Mouse (Mus musculus) lung, postnatal 0 days (tissue): Measurements from ENCODE around the gene Ptgr1. TPM values are rescaled to one million over a fixed set of nuclear protein-coding genes. Genes with fewer than 3 reads are reported as not detected.

Source experiments
- ATAC-seq: fragments of 200-750 bp; cut with Nextera tagmentation; 2 replicates; pipeline ENCODE4 v1.8.0; 2017; ENCODE audit warnings: moderate library complexity
- DNase-seq: peaks from one replicate; pipeline ENCODE4 v3.0.0-alpha.2; 2016; ENCODE audit warnings: low spot score
- H3K27ac ChIP-seq: fragments of 300-500 bp; sonication (generic); 2 replicates; pipeline ENCODE4 v1.5.1; 2014; ENCODE audit warnings: antibody characterized with exemption, mild to moderate bottlenecking, low read length, mixed read lengths
- H3K27me3 ChIP-seq: fragments of 300-500 bp; sonication (generic); replicated peaks from 2 replicates; pipeline ENCODE4 v1.6.1; 2014; ENCODE audit warnings: low read length, mixed read lengths; ENCODE audit not compliant: insufficient read depth
- H3K36me3 ChIP-seq: fragments of 300-500 bp; sonication (generic); 2 replicates; pipeline ENCODE4 v1.6.1; 2014; ENCODE audit warnings: low read length, mixed read lengths; ENCODE audit not compliant: insufficient read depth
- H3K4me1 ChIP-seq: fragments of 300-500 bp; sonication (generic); 2 replicates; pipeline ENCODE4 v1.6.1; 2014; ENCODE audit warnings: antibody characterized with exemption, low read depth, low read length, mixed read lengths; ENCODE audit not compliant: insufficient read depth
- H3K4me2 ChIP-seq: fragments of 300-500 bp; sonication (generic); replicated peaks from 2 replicates; pipeline ENCODE4 v1.6.1; 2014; ENCODE audit warnings: low read depth, mild to moderate bottlenecking, low read length, moderate library complexity, mixed read lengths
- H3K4me3 ChIP-seq: fragments of 300-500 bp; sonication (generic); 2 replicates; pipeline ENCODE4 v1.5.1; 2014; ENCODE audit warnings: low read depth, low read length
- H3K9ac ChIP-seq: fragments of 300-500 bp; sonication (generic); replicated peaks from 2 replicates; pipeline ENCODE4 v1.6.1; 2014; ENCODE audit warnings: low read depth, mild to moderate bottlenecking
- H3K9me3 ChIP-seq: fragments of 300-500 bp; sonication (generic); 2 replicates; pipeline ENCODE4 v1.6.1; 2016; ENCODE audit warnings: low read length, mixed read lengths
- CTCF ChIP-seq: IDR thresholded peaks from 2 replicates; pipeline ENCODE4 v1.5.1; 2016; ENCODE audit warnings: antibody characterized with exemption, mild to moderate bottlenecking
- EP300 ChIP-seq: IDR thresholded peaks from 2 replicates; pipeline ENCODE4 v1.6.1; 2016; ENCODE audit warnings: antibody characterized with exemption, mild to moderate bottlenecking, control low read depth
- whole genome bisulfite sequencing: fragments of 180-500 bp; shearing (Covaris S2); extraction: QIAGEN DNeasy Blood & Tissue Kit; methylation state at CpG from one replicate; pipeline ENCODE4 v1.1.7; 2014; 5-methylcytosine and 5-hydroxymethylcytosine counted together
- polyA plus RNA-seq: library from polyadenylated mRNA; unstranded; fragments of >200 nt; fragmentation: Nextera tagmentation; extraction: Ambion mirVana; gene quantifications from 2 replicates; pipeline ENCODE4 v1.2.1, GENCODE M21; 2015

Gene Ptgr1
- polyA plus RNA-seq, 1 experiment from 2014 or later: 23.5 TPM

- no peaks in the 10 kb centered on the region for H3K9me3 ChIP-seq
- no peak overlapping the region for H3K27ac ChIP-seq
- H3K4me1 ChIP-seq: peaks cover 4% of the 10 kb centered on the region; the same call in 1 of the 2 replicates
- peaks cover 11% of the 10 kb centered on the region; the same call in 1 of the 2 replicates for H3K36me3 ChIP-seq
- no peak for DNase-seq
- 89% methylated on average over 3 of the region's 3 CpGs for WGBS
- TF ChIP-seq CTCF: no peak
- TF ChIP-seq EP300: no peak
- H3K27me3 ChIP-seq: no peaks in the 10 kb centered on the region
- no peak overlapping the region for H3K4me3 ChIP-seq
- no peak overlapping the region for H3K4me2 ChIP-seq
- ATAC-seq: no peak
- no peak overlapping the region for H3K9ac ChIP-seq
Observed at GRCm38 (mm10) chr4:59015181-59015580, 28.3 kb upstream of the Ptgr1 start.

- Histone ChIP-seq H3K9me3 (no peaks in the 10 kb centered on the region), H3K36me3 (no peaks in the 10 kb centered on the region), H3K4me1 (peaks cover 4% of the 10 kb centered on the region; the same call in 1 of the 2 replicates), H3K9ac (no peak overlapping the region), H3K4me3 (no peak overlapping the region), H3K4me2 (no peak overlapping the region), H3K27ac (no peak overlapping the region), H3K27me3 (no peaks in the 10 kb centered on the region)
- no peak for TF ChIP-seq EP300
- no peak for TF ChIP-seq CTCF
- DNase-seq (no peak), ATAC-seq (no peak)
- WGBS: 36% methylated on average over 3 of the region's 3 CpGs
Observed at GRCm38 (mm10) chr4:59011446-59011845, 24.5 kb upstream of the Ptgr1 start.

GRCm38 (mm10) chr4:59009696-59010095, 22.8 kb upstream of the Ptgr1 start:
- H3K4me1 ChIP-seq: peaks cover 4% of the 10 kb centered on the region; the same call in 1 of the 2 replicates
- TF ChIP-seq EP300 (no peak), CTCF (no peak)
- H3K4me2 ChIP-seq: no peak overlapping the region
- H3K9me3 ChIP-seq: no peaks in the 10 kb centered on the region
- H3K9ac ChIP-seq: no peak overlapping the region
- H3K36me3 ChIP-seq: no peaks in the 10 kb centered on the region
- H3K27ac ChIP-seq: no peak overlapping the region
- WGBS: 78% methylated on average over 4 of the region's 4 CpGs
- ATAC-seq (no peak), DNase-seq (no peak)
- H3K4me3 ChIP-seq: no peak overlapping the region
- no peaks in the 10 kb centered on the region for H3K27me3 ChIP-seq

GRCm38 (mm10) chr4:59009186-59009585, 22.3 kb upstream of the Ptgr1 start:
- ATAC-seq: no peak
- Histone ChIP-seq H3K4me2 (no peak overlapping the region), H3K9me3 (no peaks in the 10 kb centered on the region), H3K27ac (no peak overlapping the region), H3K9ac (no peak overlapping the region), H3K4me1 (peaks cover 6% of the 10 kb centered on the region; the same call in 1 of the 2 replicates), H3K36me3 (no peaks in the 10 kb centered on the region), H3K4me3 (no peak overlapping the region), H3K27me3 (no peaks in the 10 kb centered on the region)
- no peak for TF ChIP-seq EP300
- no peak for TF ChIP-seq CTCF
- DNase-seq: no peak
- 85% methylated on average over 7 of the region's 7 CpGs for WGBS

- ATAC-seq: no peak
- no peaks in the 10 kb centered on the region for H3K27me3 ChIP-seq
- no peak for DNase-seq
- no peaks in the 10 kb centered on the region for H3K9me3 ChIP-seq
- H3K4me2 ChIP-seq: no peak overlapping the region
- TF ChIP-seq EP300 (no peak), CTCF (no peak)
- WGBS: 71% methylated on average over 5 of the region's 5 CpGs
- no peaks in the 10 kb centered on the region for H3K36me3 ChIP-seq
- H3K4me3 ChIP-seq: no peak overlapping the region
- H3K9ac ChIP-seq: no peak overlapping the region
- no peak overlapping the region for H3K27ac ChIP-seq
- H3K4me1 ChIP-seq: peaks cover 8% of the 10 kb centered on the region; the same call in 1 of the 2 replicates
Observed at GRCm38 (mm10) chr4:59007974-59008373, 21.1 kb upstream of the Ptgr1 start.

GRCm38 (mm10) chr4:59007016-59007415, 20.1 kb upstream of the Ptgr1 start:
- Histone ChIP-seq H3K4me2 (no peak overlapping the region), H3K4me3 (no peak overlapping the region), H3K27me3 (no peaks in the 10 kb centered on the region), H3K9me3 (no peaks in the 10 kb centered on the region), H3K36me3 (no peaks in the 10 kb centered on the region), H3K9ac (no peak overlapping the region), H3K27ac (no peak overlapping the region), H3K4me1 (peaks cover 8% of the 10 kb centered on the region; the same call in 1 of the 2 replicates)
- DNase-seq: no peak
- no peak for ATAC-seq
- WGBS: 65% methylated on average over 6 of the region's 6 CpGs
- TF ChIP-seq CTCF: no peak
- no peak for TF ChIP-seq EP300

GRCm38 (mm10) chr4:59006211-59006610, 19.3 kb upstream of the Ptgr1 start:
- TF ChIP-seq CTCF (no peak), EP300 (no peak)
- DNase-seq: no peak

More at GRCm38 (mm10) chr4:59006211-59006610, 19.3 kb upstream of the Ptgr1 start:
- no peaks in the 10 kb centered on the region for H3K36me3 ChIP-seq
- H3K4me3 ChIP-seq: no peak overlapping the region
- ATAC-seq: no peak
- WGBS: 61% methylated on average over 8 of the region's 8 CpGs
- no peak overlapping the region for H3K9ac ChIP-seq
- no peaks in the 10 kb centered on the region for H3K27me3 ChIP-seq
- peaks cover 4% of the 10 kb centered on the region; the same call in 1 of the 2 replicates for H3K4me1 ChIP-seq
- no peak overlapping the region for H3K4me2 ChIP-seq
- H3K27ac ChIP-seq: no peak overlapping the region
- H3K9me3 ChIP-seq: no peaks in the 10 kb centered on the region
